Mouse (Mus musculus) heart, adult 11 months (tissue): ENCODE measurements around the gene Ahcyl2.

ENCODE experiments used
- DNase-seq: peaks from one replicate; pipeline ENCODE4 v3.0.0; 2022

Ahcyl2 gene

DNA sequence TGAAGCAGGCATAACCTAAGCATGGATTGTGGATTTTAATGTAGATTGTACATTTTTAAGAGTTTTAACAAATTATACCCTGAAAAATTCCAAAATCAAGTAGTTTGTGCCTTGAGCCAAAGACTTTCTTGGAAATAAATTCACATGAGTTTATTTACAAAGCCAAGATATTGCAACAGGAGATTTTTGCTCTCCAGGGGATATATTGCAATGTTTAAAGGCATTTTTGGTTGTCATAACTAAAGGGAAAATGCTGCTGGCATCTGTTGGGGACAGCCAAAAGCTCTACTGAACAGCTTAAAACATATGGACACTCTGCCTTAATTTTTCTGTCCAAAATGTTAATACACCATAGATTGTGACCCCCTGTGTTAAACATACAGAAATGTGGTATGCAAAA is 146.3 kb downstream of the Ahcyl2 start:
- peak; percentile 15 for DNase-seq

- DNase-seq: peak; percentile 34
These were observed 148.0 kb downstream of the Ahcyl2 start for GRCm38 (mm10) chr6:29915836-29916235.

- DNase-seq: peak; percentile 99
These were observed 148.9 kb downstream of the Ahcyl2 start, which contains the start of gene Strip2 for GRCm38 (mm10) chr6:29916530-29917382. TSS of gene Strip2 (plus strand) at chr6:29917012.

GRCm38 (mm10) chr6:29917383-29917720 is 149.5 kb downstream of the Ahcyl2 start:
- DNase-seq: peak; percentile 92

DNA sequence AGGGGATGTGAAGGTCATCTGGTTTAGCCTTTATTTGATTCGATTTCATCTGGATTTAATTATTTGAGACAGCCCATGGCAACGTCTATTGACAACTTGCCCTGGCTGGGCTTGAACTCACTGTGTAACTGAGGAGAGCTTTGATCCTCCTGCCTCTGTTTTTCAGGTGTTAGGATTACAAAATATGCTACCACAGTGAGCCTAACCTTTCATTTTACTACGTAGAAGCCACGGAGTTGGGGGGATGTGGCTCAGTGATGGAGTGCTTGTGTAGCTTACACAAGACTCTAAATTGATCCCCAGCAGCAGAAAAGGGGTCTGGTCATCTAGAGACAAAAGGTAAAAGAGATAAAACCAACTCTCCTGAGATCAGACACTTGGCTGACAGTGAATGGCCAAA is 150.1 kb downstream of the Ahcyl2 start:
- DNase-seq: peak; percentile 59

- peak; percentile 96 for DNase-seq
These were observed 155.7 kb downstream of the Ahcyl2 start for GRCm38 (mm10) chr6:29923501-29923900.

DNA sequence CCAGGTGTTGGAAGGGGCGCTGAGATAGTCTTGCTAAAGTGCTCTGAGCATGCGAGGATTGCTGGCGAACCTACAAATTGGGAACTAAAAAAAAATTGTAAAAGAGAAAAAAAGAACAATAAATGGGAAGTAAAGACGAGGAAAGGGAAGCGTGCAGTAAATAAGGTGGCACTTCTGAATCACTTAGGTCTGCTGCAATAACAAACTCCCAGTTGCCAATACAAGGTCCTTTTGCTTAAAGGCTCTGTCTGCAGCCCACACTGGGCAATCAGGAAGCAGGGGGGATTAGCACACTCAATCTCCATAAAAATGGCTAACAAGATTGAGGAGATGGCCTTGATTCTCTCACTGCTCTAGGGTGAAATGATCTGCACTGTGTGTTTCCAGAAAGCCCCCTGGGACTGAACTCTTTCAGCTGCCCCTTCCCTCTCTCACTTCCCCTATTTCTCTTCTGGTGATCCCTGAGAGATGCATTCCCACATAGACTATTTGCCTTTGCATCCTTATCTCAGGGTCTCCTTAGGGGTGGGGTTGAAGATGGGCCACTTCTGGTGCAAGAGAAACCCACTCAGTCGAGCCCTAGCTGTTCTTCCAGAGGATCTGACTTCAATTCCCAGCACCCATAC is 157.9 kb downstream of the Ahcyl2 start:
- peak; percentile 46 for DNase-seq

GRCm38 (mm10) chr6:29930087-29930486 is 162.3 kb downstream of the Ahcyl2 start:
- DNase-seq: no peak

- DNase-seq: no peak
These were observed 162.9 kb downstream of the Ahcyl2 start for GRCm38 (mm10) chr6:29930665-29931064.

DNA sequence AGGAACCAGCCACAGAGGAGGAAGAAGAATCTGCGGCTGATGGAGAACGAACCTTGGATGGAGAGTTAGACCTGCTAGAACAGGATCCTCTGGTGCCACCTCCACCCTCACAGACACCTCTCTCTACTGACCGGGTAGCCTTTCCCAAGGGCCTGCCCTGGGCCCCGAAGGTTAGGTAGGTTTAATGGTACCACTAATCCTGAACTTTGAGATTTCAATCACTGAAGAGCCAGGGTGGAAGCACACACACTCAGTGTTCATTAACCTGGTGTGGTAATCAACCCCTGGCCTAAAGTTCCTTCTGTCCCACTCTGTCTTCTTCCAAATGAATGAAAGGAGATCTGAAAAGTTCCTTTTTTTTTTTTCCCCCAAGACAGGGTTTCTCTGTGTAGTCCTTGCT is 163.4 kb downstream of the Ahcyl2 start:
- peak; percentile 61 for DNase-seq

- peak; percentile 94 for DNase-seq
These were observed 167.9 kb downstream of the Ahcyl2 start for GRCm38 (mm10) chr6:29935741-29936140.

- DNase-seq: peak; percentile 71
These were observed 172.6 kb downstream of the Ahcyl2 start for GRCm38 (mm10) chr6:29940428-29940827.

DNA sequence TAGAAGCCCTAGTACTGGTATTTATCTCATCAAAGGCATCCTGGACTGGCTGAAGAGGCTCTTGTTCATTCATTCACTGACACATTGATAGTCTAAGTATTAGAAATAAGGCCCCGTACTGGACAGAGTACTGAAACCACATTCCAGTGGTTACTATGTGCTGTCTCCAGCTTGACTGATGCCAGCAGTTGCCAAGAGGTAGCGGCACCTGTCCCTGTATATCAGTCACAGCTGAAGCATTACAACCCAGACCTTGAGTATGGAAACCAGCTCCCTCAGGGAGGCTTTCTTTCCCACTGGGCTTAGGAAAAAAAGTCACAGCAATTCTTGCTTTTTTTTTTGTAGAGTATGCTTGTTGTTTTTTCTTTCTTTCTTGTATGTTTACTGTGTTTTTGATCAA is 173.2 kb downstream of the Ahcyl2 start:
- DNase-seq: peak; percentile 62

GRCm38 (mm10) chr6:29944465-29944864 is 176.7 kb downstream of the Ahcyl2 start:
- peak; percentile 82 for DNase-seq

GRCm38 (mm10) chr6:29946568-29946967 is 178.8 kb downstream of the Ahcyl2 start:
- DNase-seq: no peak

GRCm38 (mm10) chr6:29947823-29948222 is 180.0 kb downstream of the Ahcyl2 start:
- DNase-seq: peak; percentile 67

DNA sequence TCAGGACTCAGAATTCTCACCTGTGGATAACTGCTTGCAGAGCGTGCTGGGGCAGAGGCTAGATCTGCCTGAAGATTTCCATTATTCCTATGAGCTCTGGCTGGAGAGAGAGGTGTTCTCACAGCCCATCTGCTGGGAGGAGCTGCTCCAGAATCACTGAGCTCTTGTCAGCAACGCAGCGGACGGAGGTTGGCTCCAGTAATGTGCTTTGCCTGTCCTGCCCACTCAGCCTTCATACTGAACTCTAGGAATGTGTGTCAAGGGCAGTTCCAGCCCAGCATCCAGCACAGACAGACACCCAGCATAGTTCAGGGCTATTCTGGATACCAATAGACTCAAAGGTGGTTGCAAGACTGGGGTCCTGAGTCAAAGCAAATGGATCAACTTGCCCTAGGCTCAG is 188.9 kb downstream of the Ahcyl2 start:
- peak; percentile 80 for DNase-seq

DNA sequence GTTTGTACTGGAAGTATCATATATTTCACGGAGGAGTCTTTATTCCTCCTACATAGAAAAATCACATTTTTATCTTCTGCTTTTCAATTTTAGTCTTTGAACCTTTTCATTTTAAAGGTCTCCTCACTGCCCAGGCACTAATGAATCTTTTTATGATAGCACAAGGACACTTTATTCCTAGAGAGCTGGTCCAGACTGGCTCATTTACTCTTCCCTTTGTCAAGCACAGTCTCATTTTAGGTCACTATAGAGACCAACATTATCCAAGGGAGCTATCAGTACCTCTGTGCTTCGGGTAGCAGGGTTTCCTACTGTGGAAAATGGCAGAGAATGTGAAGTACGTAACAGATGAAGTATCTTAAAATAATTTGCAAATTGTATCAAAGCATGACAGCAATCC is 190.9 kb downstream of the Ahcyl2 start:
- no peak for DNase-seq

- DNase-seq: peak; percentile 42
These were observed 193.3 kb downstream of the Ahcyl2 start for GRCm38 (mm10) chr6:29961081-29961480.
